Mouse (Mus musculus) hindbrain, embryonic 15.5 days (tissue): Measurements from ENCODE around the gene Gbx1. TPM values are rescaled to one million over a fixed set of nuclear protein-coding genes. Genes with fewer than 3 reads are reported as not detected.

Source experiments
- ATAC-seq: fragments of 200-750 bp; cut with Nextera tagmentation; 2 replicates; pipeline ENCODE4 v1.8.0; 2017; ENCODE audit warnings: low read depth, moderate number of reproducible peaks, moderate TSS enrichment; ENCODE audit not compliant: low FRiP score
- H3K27ac ChIP-seq: fragments of 300-500 bp; sonication (generic); replicated peaks from 2 replicates; pipeline ENCODE4 v1.5.1; 2015; ENCODE audit warnings: mild to moderate bottlenecking, inconsistent platforms
- H3K27me3 ChIP-seq: fragments of 300-500 bp; sonication (generic); 2 replicates; pipeline ENCODE4 v1.6.1; 2015; ENCODE audit warnings: control low read depth, inconsistent platforms
- H3K36me3 ChIP-seq: fragments of 300-500 bp; sonication (generic); 2 replicates; pipeline ENCODE4 v1.6.1; 2015; ENCODE audit warnings: control low read depth, inconsistent platforms
- H3K4me1 ChIP-seq: fragments of 300-500 bp; sonication (generic); replicated peaks from 2 replicates; pipeline ENCODE4 v1.6.1; 2015; ENCODE audit warnings: control low read depth, inconsistent platforms
- H3K4me2 ChIP-seq: fragments of 300-500 bp; sonication (generic); 2 replicates; pipeline ENCODE4 v1.6.1; 2015; ENCODE audit warnings: moderate library complexity, mild to moderate bottlenecking, inconsistent platforms
- H3K4me3 ChIP-seq: fragments of 300-500 bp; sonication (generic); 2 replicates; pipeline ENCODE4 v1.5.1; 2015; ENCODE audit warnings: mild to moderate bottlenecking, inconsistent platforms
- H3K9ac ChIP-seq: fragments of 300-500 bp; sonication (generic); 2 replicates; pipeline ENCODE4 v1.6.1; 2015; ENCODE audit warnings: inconsistent platforms
- H3K9me3 ChIP-seq: fragments of 300-500 bp; sonication (generic); 2 replicates; pipeline ENCODE4 v1.6.1; 2016; ENCODE audit warnings: control low read depth, inconsistent platforms
- WGBS: fragments of 180-500 bp; shearing (Covaris S2); methylation state at CpG from one replicate; pipeline ENCODE4 v1.1.7; 2015; 5-methylcytosine and 5-hydroxymethylcytosine counted together
- polyA plus RNA-seq: library from polyadenylated mRNA; unstranded; fragments of >200 nt; fragmentation: Nextera tagmentation; extraction: Ambion mirVana; gene quantifications from 2 replicates; pipeline ENCODE4 v1.2.1, GENCODE M21; 2015

The Gbx1 gene
- polyA plus RNA-seq, 1 experiment from 2014 or later = 8.8 TPM

DNA sequence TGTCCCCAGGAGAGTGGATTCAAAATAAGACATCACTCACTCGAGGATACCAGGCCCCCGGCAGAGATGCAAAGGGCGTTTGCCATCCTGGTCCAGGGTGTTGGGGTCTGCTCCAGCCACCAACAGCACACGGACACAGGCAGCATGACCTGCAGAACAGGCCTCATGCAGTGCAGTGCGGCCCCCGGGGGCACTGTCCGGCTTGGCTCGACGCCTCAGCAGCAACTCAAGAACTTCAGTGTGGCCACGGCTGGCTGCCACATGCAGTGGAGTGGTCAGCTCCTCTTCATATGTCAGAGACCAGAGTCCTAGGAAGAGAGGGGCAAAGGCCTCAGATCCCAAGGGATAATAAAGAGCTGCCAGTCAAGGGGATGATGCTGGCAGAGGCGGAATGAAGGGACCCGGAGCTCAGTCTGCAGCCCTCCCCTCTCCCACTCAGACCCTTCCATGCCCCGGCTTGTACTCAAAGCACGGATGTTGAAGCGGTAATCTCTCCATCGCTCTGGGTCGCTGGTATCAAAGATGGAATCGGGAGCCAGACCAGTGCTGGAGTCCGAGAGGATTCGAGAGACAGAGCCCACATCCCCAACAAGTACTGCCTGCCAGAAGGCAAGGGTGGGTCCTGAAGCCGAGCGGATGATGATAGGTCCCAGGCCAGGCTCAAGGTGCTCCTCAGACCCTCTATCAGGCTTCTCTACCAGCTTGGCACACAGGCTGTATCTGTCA, 12.7 kb upstream of the Gbx1 start:
- Histone ChIP-seq H3K9ac (no peak overlapping the region), H3K4me2 (no peak overlapping the region), H3K27me3 (no peaks in the 10 kb centered on the region), H3K27ac (no peak overlapping the region), H3K4me1 (peaks cover 8% of the 10 kb centered on the region; the same call in 1 of the 2 replicates), H3K4me3 (no peak overlapping the region), H3K9me3 (no peaks in the 10 kb centered on the region), H3K36me3 (no peaks in the 10 kb centered on the region)
- no peak for ATAC-seq
- 83% methylated on average over 22 of the region's 22 CpGs for WGBS

DNA sequence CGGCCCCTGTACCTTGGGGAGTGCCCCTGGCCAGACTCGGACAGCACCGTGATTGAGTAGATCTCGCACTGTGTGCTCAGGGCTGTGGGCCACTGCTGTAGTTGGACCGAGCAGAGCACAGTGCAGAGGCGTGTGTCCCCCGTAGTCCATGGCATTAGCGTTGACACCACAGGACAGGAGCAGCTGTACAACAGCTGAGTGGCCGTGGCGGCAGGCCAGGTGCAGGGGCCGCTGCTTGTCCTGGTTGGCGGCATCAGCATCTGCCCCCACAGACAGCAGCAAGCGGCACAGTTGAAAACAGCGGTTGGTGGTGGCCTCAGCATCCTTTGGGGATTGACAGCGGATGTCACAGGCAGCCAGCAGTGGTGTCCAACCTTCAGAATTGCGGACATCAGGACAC, 10.6 kb upstream of the Gbx1 start:
- H3K9me3 ChIP-seq = no peaks in the 10 kb centered on the region
- no peaks in the 10 kb centered on the region for H3K36me3 ChIP-seq
- H3K4me3 ChIP-seq = no peak overlapping the region
- H3K27me3 ChIP-seq = 0 out of 2 replicates have a peak, but pooled peaks cover 5% of the 10 kb centered on the region
- H3K4me2 ChIP-seq = no peak overlapping the region
- peaks cover 8% of the 10 kb centered on the region; the same call in 1 of the 2 replicates for H3K4me1 ChIP-seq
- WGBS = 62% methylated on average over 16 of the region's 16 CpGs
- no peak overlapping the region for H3K9ac ChIP-seq
- H3K27ac ChIP-seq = no peak overlapping the region
- ATAC-seq = no peak

DNA sequence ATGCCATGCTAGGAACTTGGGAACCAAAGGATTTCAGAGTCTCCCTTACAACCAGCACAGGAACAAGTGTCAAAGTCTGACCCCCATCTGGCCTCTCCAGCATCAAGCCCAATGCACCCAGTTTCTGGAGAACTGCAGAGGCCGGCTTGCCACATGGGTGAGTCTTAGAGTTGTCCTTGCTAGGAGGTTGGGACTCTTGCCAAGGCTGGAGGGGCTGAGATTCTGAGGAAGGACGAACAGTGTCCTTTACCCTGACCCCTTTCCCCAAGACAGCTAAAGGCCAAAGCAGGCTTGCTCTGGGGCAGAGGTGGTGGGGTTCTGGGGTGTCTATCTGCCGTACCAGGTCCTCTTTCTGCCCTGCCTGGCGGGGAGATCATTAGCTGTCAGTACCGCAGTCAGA, 9.5 kb upstream of the Gbx1 start:
- no peak overlapping the region for H3K9ac ChIP-seq
- H3K4me3 ChIP-seq = no peak overlapping the region
- H3K27me3 ChIP-seq = peaks cover 15% of the 10 kb centered on the region; the same call in 1 of the 2 replicates
- WGBS = 73% methylated on average over 5 of the region's 5 CpGs
- no peak overlapping the region for H3K27ac ChIP-seq
- no peaks in the 10 kb centered on the region for H3K9me3 ChIP-seq
- peaks cover 8% of the 10 kb centered on the region; the same call in 1 of the 2 replicates for H3K4me1 ChIP-seq
- H3K4me2 ChIP-seq = no peak overlapping the region
- H3K36me3 ChIP-seq = no peaks in the 10 kb centered on the region
- ATAC-seq = no peak

DNA sequence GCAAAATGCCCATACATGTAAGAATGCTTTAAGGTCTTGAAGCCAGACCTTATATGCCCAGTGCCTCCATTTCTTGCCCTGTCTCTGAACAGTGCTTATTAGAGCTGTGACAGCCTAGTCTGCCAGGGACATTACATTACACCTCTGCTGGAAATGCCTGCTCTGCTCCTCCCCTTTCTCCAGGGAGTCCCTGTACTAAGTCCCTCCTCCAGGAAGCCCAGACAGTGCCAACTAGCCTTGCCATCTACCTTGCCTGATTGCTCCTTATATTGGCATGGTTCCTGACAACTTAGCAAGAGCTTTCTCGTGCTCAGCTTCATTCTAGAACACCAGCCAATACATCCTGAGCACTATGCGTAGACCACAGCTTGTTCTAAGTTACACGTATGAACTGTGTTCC, 8.7 kb upstream of the Gbx1 start:
- ATAC-seq = no peak
- Histone ChIP-seq H3K9me3 (no peaks in the 10 kb centered on the region), H3K4me3 (no peak overlapping the region), H3K27ac (no peak overlapping the region), H3K9ac (no peak overlapping the region), H3K4me2 (no peak overlapping the region), H3K27me3 (peaks cover 15% of the 10 kb centered on the region; the same call in 1 of the 2 replicates), H3K4me1 (peaks cover 8% of the 10 kb centered on the region; the same call in 1 of the 2 replicates), H3K36me3 (no peaks in the 10 kb centered on the region)
- WGBS = 73% methylated on average over 3 of the region's 3 CpGs

DNA sequence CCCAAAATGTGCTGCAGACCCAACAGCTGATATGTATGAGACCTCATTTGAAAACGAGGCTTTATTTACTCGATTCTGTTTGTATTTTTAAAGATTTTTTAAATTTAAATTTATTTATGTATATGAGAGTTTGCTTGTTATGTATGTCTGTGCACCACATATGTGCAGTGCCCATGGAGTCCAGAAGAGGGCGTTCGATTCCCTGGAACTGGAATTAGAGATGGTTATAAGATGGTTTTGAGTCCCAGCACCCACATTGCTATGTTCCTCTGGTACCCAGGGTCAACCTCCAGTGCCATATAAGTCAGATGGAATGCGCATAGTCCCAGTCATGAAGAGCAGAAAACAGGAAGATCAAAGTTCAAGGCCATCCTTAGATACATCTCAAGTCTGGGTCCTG, 7.3 kb upstream of the Gbx1 start:
- Histone ChIP-seq H3K27me3 (peaks cover 19% of the 10 kb centered on the region), H3K9me3 (no peaks in the 10 kb centered on the region), H3K9ac (no peak overlapping the region), H3K4me1 (peaks cover 8% of the 10 kb centered on the region; the same call in 1 of the 2 replicates), H3K4me3 (no peak overlapping the region), H3K4me2 (no peak overlapping the region), H3K36me3 (no peaks in the 10 kb centered on the region), H3K27ac (no peak overlapping the region)
- no peak for ATAC-seq
- 54% methylated on average over 5 of the region's 5 CpGs for WGBS

DNA sequence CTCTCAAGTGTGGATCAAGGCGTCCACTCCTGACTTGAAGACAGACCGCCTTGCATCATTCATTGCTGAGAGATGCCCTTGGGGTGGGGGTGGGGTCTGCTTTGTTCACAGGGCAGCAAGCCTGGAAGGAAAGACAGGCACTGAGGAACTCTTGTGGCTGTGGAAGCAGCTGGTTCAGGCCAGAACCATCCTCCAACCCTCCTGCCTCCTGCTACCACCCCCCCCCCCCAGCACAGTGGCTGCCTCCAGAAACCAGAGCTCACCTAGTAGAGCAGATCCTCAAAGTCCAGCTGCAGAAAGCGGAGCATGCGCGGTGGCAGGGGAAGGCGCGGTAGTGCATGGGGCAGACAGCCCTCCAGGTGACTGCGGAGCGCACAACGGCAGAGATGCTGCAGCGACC, 6.4 kb upstream of the Gbx1 start:
- Histone ChIP-seq H3K4me2 (no peak overlapping the region), H3K4me3 (no peak overlapping the region), H3K27ac (no peak overlapping the region), H3K9ac (no peak overlapping the region), H3K36me3 (no peaks in the 10 kb centered on the region), H3K9me3 (no peaks in the 10 kb centered on the region), H3K4me1 (peaks cover 8% of the 10 kb centered on the region; the same call in 1 of the 2 replicates), H3K27me3 (peaks cover 28% of the 10 kb centered on the region)
- WGBS = 49% methylated on average over 11 of the region's 11 CpGs
- no peak for ATAC-seq

DNA sequence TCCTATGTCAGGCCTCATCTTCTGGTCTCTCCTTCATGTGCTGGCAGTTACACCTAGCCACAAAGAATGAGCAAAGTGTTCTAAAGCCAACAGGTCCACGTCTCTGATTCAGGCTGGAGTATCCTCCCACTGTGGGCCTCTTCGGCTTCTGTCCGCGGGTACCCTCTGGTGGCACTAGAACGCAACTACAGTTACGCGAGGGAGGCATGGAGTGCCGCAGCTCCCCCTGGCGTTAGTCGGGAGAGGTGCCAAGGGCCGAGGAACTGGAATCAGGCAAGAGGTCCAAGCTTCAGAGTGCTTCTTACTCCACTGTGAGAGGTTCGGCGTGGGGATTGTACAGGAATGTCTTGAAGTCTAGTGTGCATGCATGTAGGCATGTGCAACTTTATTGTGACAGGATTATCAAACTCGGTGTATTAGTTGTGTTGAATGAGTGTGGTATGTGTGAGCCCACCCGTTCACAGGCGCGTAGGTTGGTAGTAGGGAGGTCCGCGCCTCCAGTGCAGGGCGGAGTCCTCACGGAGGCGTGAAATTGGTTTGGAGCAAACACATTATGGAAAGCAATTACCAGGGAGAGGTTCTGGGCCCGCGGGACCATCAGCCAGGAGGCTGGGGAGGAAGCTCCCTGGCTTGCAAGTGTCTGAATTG, 3.2 kb upstream of the Gbx1 start:
- no peaks in the 10 kb centered on the region for H3K36me3 ChIP-seq
- 16% methylated on average over 24 of the region's 24 CpGs for WGBS
- ATAC-seq = peak; percentile 57
- 0 out of 2 replicates have a peak overlapping the region, but pooled peaks have one; percentile 1 for H3K4me2 ChIP-seq
- no peak overlapping the region for H3K9ac ChIP-seq
- no peak overlapping the region for H3K4me3 ChIP-seq
- peaks cover 43% of the 10 kb centered on the region for H3K27me3 ChIP-seq
- peaks cover 19% of the 10 kb centered on the region for H3K4me1 ChIP-seq
- no peak overlapping the region for H3K27ac ChIP-seq
- no peaks in the 10 kb centered on the region for H3K9me3 ChIP-seq

DNA sequence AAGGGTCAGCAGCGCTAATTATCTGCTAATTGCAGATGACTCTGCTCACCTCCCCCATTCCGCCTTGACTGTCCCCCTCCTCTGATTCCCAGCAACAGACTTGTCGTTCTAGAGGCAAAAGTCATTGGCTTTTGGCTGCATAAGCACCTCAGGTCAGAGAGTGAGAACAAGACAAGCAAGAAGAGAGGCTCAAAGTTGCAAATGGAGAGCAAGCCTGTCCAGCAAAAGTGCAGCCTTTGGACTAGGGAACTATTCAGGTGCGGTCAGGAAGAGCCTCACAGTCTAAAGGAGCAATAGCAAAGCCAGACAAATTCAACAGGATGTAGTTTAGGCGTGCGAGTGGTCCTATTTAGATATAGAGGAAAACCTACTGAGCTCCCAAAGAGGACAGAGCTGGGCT, 778 bp upstream of the Gbx1 start:
- Histone ChIP-seq H3K36me3 (no peaks in the 10 kb centered on the region), H3K27ac (no peak overlapping the region), H3K9ac (no peak overlapping the region), H3K4me2 (peak overlapping the region; percentile 96), H3K27me3 (peaks cover 61% of the 10 kb centered on the region), H3K9me3 (no peaks in the 10 kb centered on the region), H3K4me1 (peaks cover 22% of the 10 kb centered on the region), H3K4me3 (no peak overlapping the region)
- WGBS = 15% methylated on average over 6 of the region's 6 CpGs
- no peak for ATAC-seq

DNA sequence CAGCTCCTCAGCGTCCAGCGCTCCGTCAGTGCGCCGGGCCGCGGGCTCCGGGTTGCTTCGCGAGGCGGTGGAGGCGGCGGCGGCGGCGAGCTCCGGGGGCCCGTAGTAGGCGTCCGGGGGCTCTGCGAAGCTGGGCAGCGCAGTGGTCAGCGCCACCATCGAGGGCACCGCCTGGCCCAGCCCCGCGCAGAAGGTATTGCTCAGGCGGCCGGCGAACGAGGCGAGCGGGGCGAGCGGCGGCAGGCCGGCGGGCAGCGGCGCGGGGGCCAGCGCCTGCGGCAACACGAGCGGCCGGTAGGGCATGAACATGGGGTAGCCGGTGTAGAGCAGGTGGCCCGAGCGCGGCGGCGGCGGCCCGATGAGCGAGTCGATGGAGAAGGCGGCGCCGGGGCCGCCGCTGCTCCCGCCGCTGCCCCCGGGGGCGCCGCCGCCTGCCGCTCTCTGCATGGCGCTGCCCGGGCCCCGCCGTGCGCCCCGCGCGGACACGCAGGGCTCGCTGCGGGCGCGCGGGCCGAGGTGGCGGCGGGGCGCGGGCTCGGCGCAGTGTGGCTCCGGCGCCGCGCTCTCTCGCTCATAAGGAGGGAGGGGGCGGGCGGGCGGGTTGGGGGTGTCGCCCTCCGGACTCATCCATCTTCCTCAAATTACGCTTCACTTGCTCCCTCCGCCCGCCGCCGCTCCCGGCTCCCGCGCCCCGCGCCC, 663 bp downstream of the Gbx1 start:
- H3K9me3 ChIP-seq = no peaks in the 10 kb centered on the region
- peaks cover 56% of the 10 kb centered on the region for H3K27me3 ChIP-seq
- H3K36me3 ChIP-seq = no peaks in the 10 kb centered on the region
- peak overlapping the region; percentile 45 for H3K9ac ChIP-seq
- peak overlapping the region; percentile 96 for H3K4me2 ChIP-seq
- under 1% methylated on average over 59 of the region's 109 CpGs for WGBS
- H3K4me1 ChIP-seq = peaks cover 22% of the 10 kb centered on the region
- H3K4me3 ChIP-seq = peak overlapping the region; percentile 52
- H3K27ac ChIP-seq = no peak overlapping the region; the same call in 1 of the 2 replicates
- ATAC-seq = peak; percentile 32

DNA sequence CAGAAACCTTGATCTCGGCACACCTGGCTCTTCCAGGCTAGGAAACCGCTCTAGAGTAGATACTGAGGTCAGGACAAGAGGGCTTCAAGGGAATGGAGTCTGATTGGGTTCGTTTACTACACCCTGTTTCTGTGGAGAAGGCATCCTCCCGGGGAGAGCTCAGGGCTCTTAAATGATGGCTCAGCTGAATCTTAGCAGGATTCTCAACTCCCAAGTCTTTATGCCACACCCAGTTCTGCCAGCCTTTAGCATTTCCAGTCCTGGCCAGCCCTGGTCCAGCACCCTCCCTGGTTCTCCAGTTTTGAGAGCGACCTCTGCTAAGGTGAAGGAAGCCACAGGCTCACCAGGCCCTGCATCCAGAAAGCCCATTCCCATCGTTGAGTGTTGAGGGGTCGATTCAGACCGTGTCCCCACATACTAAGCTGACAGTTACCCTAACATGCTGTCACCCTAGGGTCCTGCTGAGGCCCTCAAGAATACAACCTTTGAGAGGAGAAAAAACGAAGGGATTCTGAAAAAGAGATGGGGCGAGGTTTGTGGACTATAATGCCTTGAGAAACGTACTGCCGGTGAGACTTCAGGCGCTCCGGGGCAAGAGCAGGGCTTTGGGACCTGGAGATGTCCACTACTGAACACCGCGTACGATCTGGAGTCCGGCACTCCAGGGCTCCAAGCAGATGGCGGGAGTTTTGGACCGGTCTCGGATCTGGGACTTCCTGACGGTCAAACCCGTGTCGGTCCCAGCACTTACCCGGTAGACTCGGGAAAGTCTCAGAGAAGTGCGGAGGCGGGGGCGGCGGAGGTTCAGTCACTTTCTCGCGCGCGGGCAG, 1.4 kb downstream of the Gbx1 start:
- Histone ChIP-seq H3K9ac (peak overlapping the region; percentile 45; the same call in 1 of the 2 replicates), H3K27me3 (peaks cover 56% of the 10 kb centered on the region), H3K9me3 (no peaks in the 10 kb centered on the region), H3K36me3 (no peaks in the 10 kb centered on the region), H3K4me2 (peak overlapping the region; percentile 96), H3K4me1 (peaks cover 22% of the 10 kb centered on the region), H3K4me3 (peak overlapping the region; percentile 52), H3K27ac (no peak overlapping the region)
- no peak for ATAC-seq
- 2% methylated on average over 34 of the region's 34 CpGs for WGBS

DNA sequence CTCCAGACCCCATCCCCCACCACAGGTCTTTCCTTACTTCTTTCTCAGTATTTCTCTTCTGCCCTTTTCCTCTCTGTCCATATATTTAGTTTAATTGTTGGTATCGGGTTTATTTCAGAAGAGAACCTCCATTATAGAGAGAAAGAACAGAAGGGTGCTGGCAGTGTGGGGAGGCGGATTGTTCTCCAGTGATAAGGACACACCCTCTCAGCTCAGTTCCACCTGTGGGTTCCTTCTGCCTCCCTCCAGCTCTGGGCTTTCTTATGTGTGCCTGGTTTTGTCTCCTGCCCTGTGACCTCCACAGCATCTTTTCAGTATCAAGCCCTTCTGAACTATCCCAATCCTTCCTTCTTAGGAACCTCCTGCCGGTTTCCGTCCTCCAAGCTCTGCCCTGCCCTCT, 2.5 kb downstream of the Gbx1 start:
- H3K36me3 ChIP-seq = no peaks in the 10 kb centered on the region
- peak overlapping the region; percentile 52 for H3K4me3 ChIP-seq
- peak overlapping the region; percentile 96 for H3K4me2 ChIP-seq
- no peak for ATAC-seq
- no peaks in the 10 kb centered on the region for H3K9me3 ChIP-seq
- H3K9ac ChIP-seq = no peak overlapping the region
- peaks cover 55% of the 10 kb centered on the region for H3K27me3 ChIP-seq
- H3K4me1 ChIP-seq = peaks cover 22% of the 10 kb centered on the region
- no peak overlapping the region for H3K27ac ChIP-seq
- WGBS = 17% methylated on average over 4 of the region's 4 CpGs
